8 mouse cellular contexts compared by ENCODE assay signal in genomic region chr12:79838181-79838961, GRCm38 (mm10).
A peak's percentile ranks its signal among the peaks of the same experiment; 100 is the strongest.
DNase-seq lines count a peak whose midpoint lies in the region; ATAC-seq and TF ChIP-seq lines count a peak whose summit lies in the region.

No protein-coding gene starts in this region.

- peak overlapping the region; percentile 92 for H3K27ac ChIP-seq in kidney, adult 2 months (ENCODE audit: insufficient read depth, low read depth, low read length)
- H3K27ac ChIP-seq in liver, embryonic 13.5 days: peak overlapping the region; percentile 73

- H3K9me3 ChIP-seq in liver, embryonic 13.5 days (replicated peaks): no peaks in the 10 kb centered on the region

- no peaks in the 10 kb centered on the region for H3K27me3 ChIP-seq in kidney, adult 2 months (replicated peaks; ENCODE audit: control insufficient read depth, insufficient read depth, low read length)
- H3K27me3 ChIP-seq in liver, embryonic 13.5 days: no peaks in the 10 kb centered on the region

- TF ChIP-seq CTCF in kidney, adult 2 months (conservative IDR thresholded peaks at IDR 0.05; ENCODE audit: insufficient read depth, insufficient read length, low read depth, low read length): no peak

- no peaks in the 10 kb centered on the region for H3K4me1 ChIP-seq in kidney, adult 2 months (ENCODE audit: control insufficient read depth, insufficient read depth, low read length)
- peaks cover 59% of the 10 kb centered on the region for H3K4me1 ChIP-seq in liver, embryonic 13.5 days (replicated peaks)

- 53% methylated on average over 6 of the region's 6 CpGs for WGBS in kidney, adult 2 months
- 27% methylated on average over 6 of the region's 6 CpGs for WGBS in liver, embryonic 13.5 days (ENCODE audit: insufficient replicate concordance)

- ATAC-seq in liver, embryonic 13.5 days (ENCODE audit: low read depth): peak; percentile 71
- no peak for ATAC-seq in CD4-positive, CD25-positive, alpha-beta regulatory T cell, adult 4 months

- TF ChIP-seq POLR2A in kidney, adult 2 months (IDR thresholded peaks at IDR 0.05; ENCODE audit: low read depth, low read length): no peak

- no peaks in the 10 kb centered on the region for H3K36me3 ChIP-seq in kidney, adult 2 months (ENCODE audit: control insufficient read depth, insufficient read depth, low read length)
- H3K36me3 ChIP-seq in liver, embryonic 13.5 days: no peaks in the 10 kb centered on the region

- DNase-seq in ovary, adult 18-20 months (ENCODE audit: low spot score): peak; percentile 82
- DNase-seq in ovary, postnatal 10 days (ENCODE audit: low spot score): no peak
- DNase-seq in embryo, embryonic 9.5 days (ENCODE audit: extremely low spot score): peak; percentile 39
- peak; percentile 91 to 95 for DNase-seq in heart, adult 9 months (ENCODE audit: low spot score in 2 of 2)
- peak; percentile 88 for DNase-seq in kidney, adult 2 months
- peak; percentile 25 for DNase-seq in liver, embryonic 13.5 days
- DNase-seq in right cerebral cortex, postnatal 25 days: peak; percentile 38

- no peak overlapping the region for H3K9ac ChIP-seq in liver, embryonic 13.5 days

- H3K4me2 ChIP-seq in liver, embryonic 13.5 days: no peak overlapping the region

- H3K4me3 ChIP-seq in kidney, adult 2 months (ENCODE audit: insufficient read depth, low read depth, low read length): no peak overlapping the region
- H3K4me3 ChIP-seq in liver, embryonic 13.5 days (replicated peaks): no peak overlapping the region
